Mouse (Mus musculus) C2C12 (cell line): ENCODE data around the gene Cit. TPM values are rescaled to one million over a fixed set of nuclear protein-coding genes. Genes with fewer than 3 reads are reported as not detected.

Source experiments
- H3K27me3 ChIP-seq: one replicate; pipeline ENCODE4 v1.6.1; 2011; ENCODE audit not compliant: control insufficient read depth, insufficient read depth, insufficient read length
- H3K36me3 ChIP-seq: one replicate; pipeline ENCODE4 v1.6.1; 2011; ENCODE audit not compliant: control insufficient read depth, insufficient read depth
- H3K4me3 ChIP-seq: one replicate; pipeline ENCODE4 v1.5.1; 2011; ENCODE audit warnings: mild to moderate bottlenecking, control low read depth; ENCODE audit not compliant: poor library complexity, insufficient read depth, severe bottlenecking
- H3K79me2 ChIP-seq: one replicate; pipeline ENCODE4 v1.6.1; 2011; ENCODE audit not compliant: control insufficient read depth, insufficient read depth
- H3K79me3 ChIP-seq: one replicate; pipeline ENCODE4 v1.6.1; 2011; ENCODE audit warnings: low read depth, control low read depth
- H3ac ChIP-seq: one replicate; pipeline ENCODE3; 2011; ENCODE audit warnings: low read depth; ENCODE audit not compliant: control insufficient read depth, insufficient read length
- CEBPB ChIP-seq: IDR thresholded peaks from one replicate; pipeline ENCODE4 v1.6.1; 2011; ENCODE audit warnings: low read depth, mild to moderate bottlenecking, control low read depth, moderate library complexity
- CTCF ChIP-seq: IDR thresholded peaks from one replicate; pipeline ENCODE4 v1.5.1; 2011; ENCODE audit not compliant: control insufficient read depth, insufficient read depth, insufficient read length
- FOSL1 ChIP-seq: IDR thresholded peaks from one replicate; pipeline ENCODE4 v1.8.0; 2011; ENCODE audit warnings: mild to moderate bottlenecking, low read length; ENCODE audit not compliant: poor library complexity, insufficient read depth, severe bottlenecking
- MAX ChIP-seq: IDR thresholded peaks from one replicate; pipeline ENCODE4 v1.6.1; 2011; ENCODE audit warnings: mild to moderate bottlenecking, control low read depth
- MYOD1 ChIP-seq: IDR thresholded peaks from one replicate; pipeline ENCODE4 v1.6.1; 2011; ENCODE audit warnings: low read depth; ENCODE audit not compliant: control insufficient read depth, insufficient read length
- MYOG ChIP-seq: IDR thresholded peaks from one replicate; pipeline ENCODE4 v1.6.1; 2011; ENCODE audit not compliant: control insufficient read depth, insufficient read length; ENCODE audit errors: extremely low read depth
- USF1 ChIP-seq: IDR thresholded peaks from one replicate; pipeline ENCODE4 v1.6.1; 2011; ENCODE audit warnings: low read depth, mild to moderate bottlenecking, control low read depth, moderate library complexity
- polyA plus RNA-seq: library from polyadenylated mRNA; unstranded; fragments of >200 nt; fragmentation: generic; extraction: Trizol; gene quantifications from one replicate; pipeline ENCODE4 v1.2.1, GENCODE M21; 2012; ENCODE audit warnings: missing spikeins

Cit gene
- polyA plus RNA-seq, 1 experiment, result 19.9 TPM

- H3K79me2 ChIP-seq, result no peaks in the 10 kb centered on the region
- H3K27me3 ChIP-seq, result no peaks in the 10 kb centered on the region
- TF ChIP-seq CTCF (no peak), MYOG (no peak), MAX (no peak), MYOD1 (no peak), USF1 (no peak), FOSL1 (no peak)
- no peak overlapping the region for H3ac ChIP-seq
- H3K79me3 ChIP-seq, result no peaks in the 10 kb centered on the region
- H3K36me3 ChIP-seq, result peaks cover 37% of the 10 kb centered on the region
- H3K4me3 ChIP-seq, result no peak overlapping the region
Measured at GRCm38 (mm10) chr5:115977266-115977665, 132.2 kb downstream of the Cit start.

GRCm38 (mm10) chr5:115977757-115978156, 132.7 kb downstream of the Cit start:
- TF ChIP-seq USF1 (no peak), FOSL1 (no peak), CTCF (no peak), CEBPB (no peak), MYOD1 (no peak), MAX (no peak), MYOG (no peak)
- no peak overlapping the region for H3K4me3 ChIP-seq
- H3K27me3 ChIP-seq, result no peaks in the 10 kb centered on the region
- no peaks in the 10 kb centered on the region for H3K79me2 ChIP-seq
- no peak overlapping the region for H3ac ChIP-seq
- peaks cover 39% of the 10 kb centered on the region for H3K36me3 ChIP-seq
- no peaks in the 10 kb centered on the region for H3K79me3 ChIP-seq

- Histone ChIP-seq H3K27me3 (no peaks in the 10 kb centered on the region), H3K79me3 (no peaks in the 10 kb centered on the region), H3ac (no peak overlapping the region), H3K4me3 (no peak overlapping the region), H3K79me2 (no peaks in the 10 kb centered on the region), H3K36me3 (peaks cover 38% of the 10 kb centered on the region)
- TF ChIP-seq CTCF (no peak), CEBPB (no peak), MYOD1 (no peak), MYOG (no peak), USF1 (no peak), MAX (no peak), FOSL1 (no peak)
Measured at GRCm38 (mm10) chr5:115978255-115978654, 133.2 kb downstream of the Cit start.

GRCm38 (mm10) chr5:115979134-115979696, 134.1 kb downstream of the Cit start:
- TF ChIP-seq FOSL1 (no peak), MAX (no peak), CTCF (peak; percentile 58)
- Histone ChIP-seq H3K27me3 (no peaks in the 10 kb centered on the region), H3K79me2 (no peaks in the 10 kb centered on the region), H3K4me3 (no peak overlapping the region), H3K36me3 (peaks cover 45% of the 10 kb centered on the region), H3ac (no peak overlapping the region), H3K79me3 (no peaks in the 10 kb centered on the region)

GRCm38 (mm10) chr5:115980537-115980936, 135.5 kb downstream of the Cit start:
- TF ChIP-seq MYOD1, result no peak

GRCm38 (mm10) chr5:115982671-115983373, 137.7 kb downstream of the Cit start:
- Histone ChIP-seq H3ac (no peak overlapping the region), H3K4me3 (no peak overlapping the region), H3K79me2 (no peaks in the 10 kb centered on the region), H3K79me3 (no peaks in the 10 kb centered on the region), H3K36me3 (peaks cover 55% of the 10 kb centered on the region), H3K27me3 (no peaks in the 10 kb centered on the region)
- TF ChIP-seq MYOD1 (no peak), USF1 (no peak), CTCF (no peak), FOSL1 (no peak), MYOG (no peak), CEBPB (no peak), MAX (no peak)

More at GRCm38 (mm10) chr5:115980537-115980936, 135.5 kb downstream of the Cit start:
- H3K4me3 ChIP-seq, result no peak overlapping the region
- peaks cover 50% of the 10 kb centered on the region for H3K36me3 ChIP-seq
- H3ac ChIP-seq, result no peak overlapping the region
- no peaks in the 10 kb centered on the region for H3K27me3 ChIP-seq
- H3K79me3 ChIP-seq, result no peaks in the 10 kb centered on the region
- no peaks in the 10 kb centered on the region for H3K79me2 ChIP-seq
